Mouse (Mus musculus): ENCODE measurements at regions not wholly inside any gene's neighbourhood (a gene's known extent, or its start where the extent isn't known, plus 50 kb on each side); places are given as distances from the start of the nearest gene placed in this dataset.

- DNase-seq (ENCODE audit: low spot score in 2 of 2) = no peak
Observed at GRCm38 (mm10) chr10:118711529-118711928, 158.5 kb downstream of the Dyrk2 start.

- no peak for DNase-seq (ENCODE audit: low spot score in 2 of 2)
Observed at GRCm38 (mm10) chr10:118711951-118712350, 158.1 kb downstream of the Dyrk2 start.

GRCm38 (mm10) chr10:118712951-118713350 lies 157.1 kb downstream of the Dyrk2 start:
- DNase-seq (ENCODE audit: low spot score in 2 of 2) = no peak

- no peak for DNase-seq (ENCODE audit: low spot score in 2 of 2)
Observed at GRCm38 (mm10) chr10:118714179-118714581, 155.8 kb downstream of the Dyrk2 start.

- no peak for DNase-seq (ENCODE audit: low spot score in 2 of 2)
Observed at GRCm38 (mm10) chr10:118714595-118714994, 155.4 kb downstream of the Dyrk2 start.

GRCm38 (mm10) chr10:118720630-118721029 lies 149.4 kb downstream of the Dyrk2 start:
- DNase-seq (ENCODE audit: low spot score in 2 of 2) = no peak

- no peak for DNase-seq (ENCODE audit: low spot score in 2 of 2)
Observed at GRCm38 (mm10) chr10:118722132-118722551, 147.9 kb downstream of the Dyrk2 start.

GRCm38 (mm10) chr10:118722671-118723070 lies 147.3 kb downstream of the Dyrk2 start:
- no peak for DNase-seq (ENCODE audit: low spot score in 2 of 2)

- no peak for DNase-seq (ENCODE audit: low spot score in 2 of 2)
Observed at GRCm38 (mm10) chr10:118736093-118736492, 133.9 kb downstream of the Dyrk2 start.

- DNase-seq (ENCODE audit: low spot score in 2 of 2) = no peak
Observed at GRCm38 (mm10) chr10:118737064-118737463, 132.9 kb downstream of the Dyrk2 start.

- DNase-seq (ENCODE audit: low spot score in 2 of 2) = no peak
Observed at GRCm38 (mm10) chr10:118739849-118740481, 130.0 kb downstream of the Dyrk2 start.

- no peak for DNase-seq (ENCODE audit: low spot score in 2 of 2)
Observed at GRCm38 (mm10) chr10:118743831-118744230, 126.2 kb downstream of the Dyrk2 start.

- DNase-seq (ENCODE audit: low spot score in 2 of 2) = no peak
Observed at GRCm38 (mm10) chr10:118746719-118747395, 123.2 kb downstream of the Dyrk2 start.

- no peak for DNase-seq (ENCODE audit: low spot score in 2 of 2)
Observed at GRCm38 (mm10) chr10:118749039-118749438, 121.0 kb downstream of the Dyrk2 start.

- no peak for DNase-seq (ENCODE audit: low spot score in 2 of 2)
Observed at GRCm38 (mm10) chr10:118749756-118750155, 120.3 kb downstream of the Dyrk2 start.

GRCm38 (mm10) chr10:118751110-118751509 lies 118.9 kb downstream of the Dyrk2 start:
- DNase-seq (ENCODE audit: low spot score in 2 of 2) = no peak

- DNase-seq (ENCODE audit: low spot score in 2 of 2) = no peak
Observed at GRCm38 (mm10) chr10:118753061-118753775, 116.8 kb downstream of the Dyrk2 start.

- DNase-seq (ENCODE audit: low spot score in 2 of 2) = no peak
Observed at GRCm38 (mm10) chr10:118754791-118755190, 115.2 kb downstream of the Dyrk2 start.

GRCm38 (mm10) chr10:118758825-118759471 lies 111.1 kb downstream of the Dyrk2 start:
- DNase-seq (ENCODE audit: low spot score in 2 of 2) = no peak

- no peak for DNase-seq (ENCODE audit: low spot score in 2 of 2)
Observed at GRCm38 (mm10) chr10:118760441-118760840, 109.6 kb downstream of the Dyrk2 start.

- DNase-seq (ENCODE audit: low spot score in 2 of 2) = no peak
Observed at GRCm38 (mm10) chr10:118761101-118761868, 108.7 kb downstream of the Dyrk2 start.

All from spleen, postnatal 14 days (tissue).